Comparison of ENCODE assay signal across 11 mouse cellular contexts in genomic region chr7:97386806-97387370, GRCm38 (mm10). TPM values are rescaled to one million over a fixed set of nuclear protein-coding genes. Genes with fewer than 3 reads are reported as not detected.
DNase-seq lines count a peak whose midpoint lies in the region; TF ChIP-seq lines count a peak whose summit lies in the region.
"Had no signal": no experiment of that assay in that cellular context is flagged by ENCODE, and none has a peak within 500 bp of the region (broad histone marks: within the 10 kb centered on the region; RNA-seq: fewer than 3 reads in every experiment).

No protein-coding gene starts in this region.

- H3K4me1 ChIP-seq in testis, adult 2 months (ENCODE audit: control insufficient read depth, insufficient read depth, low read length): 0 out of 2 replicates have a peak, but pooled peaks cover 2% of the 10 kb centered on the region
- H3K4me1 ChIP-seq: liver, embryonic 15.5 days had no signal

- no peak for DNase-seq in testis, postnatal 10 days (ENCODE audit: low spot score)
- DNase-seq in frontal cortex, postnatal 25 days (ENCODE audit: low spot score in 2 of 2): peak; percentile 37 to 43
- peak; percentile 88 for DNase-seq in layer of hippocampus, adult 11-12 months (ENCODE audit: low spot score)
- DNase-seq in right cerebral cortex, postnatal 10 days (ENCODE audit: low spot score in 2 of 2): peak; percentile 88 to 92
- DNase-seq in thymus, postnatal 14 days: no peak
- no peak for DNase-seq in lung, postnatal 10 days
- no peak for DNase-seq in urinary bladder, postnatal 25 days (ENCODE audit: low spot score)

- TF ChIP-seq POLR2A in testis, adult 2 months (IDR thresholded peaks at IDR 0.05; ENCODE audit: control insufficient read depth, low read depth, low read length): no peak

- H3K36me3 ChIP-seq in testis, adult 2 months (ENCODE audit: control insufficient read depth, insufficient read depth, low read length): peaks cover 3% of the 10 kb centered on the region

- no peaks in the 10 kb centered on the region for H3K27me3 ChIP-seq in testis, adult 2 months (ENCODE audit: control insufficient read depth, insufficient read depth, low read length)
- H3K27me3 ChIP-seq: liver, embryonic 15.5 days; Patski had no signal

- TF ChIP-seq CTCF in testis, adult 2 months (IDR thresholded peaks at IDR 0.05; ENCODE audit: control insufficient read depth, insufficient read depth, insufficient replicate concordance, low read depth, low read length): no peak

- H3K27ac ChIP-seq in testis, adult 2 months (ENCODE audit: control insufficient read depth, insufficient read depth, low read depth, low read length): peak overlapping the region; percentile 73
- H3K27ac ChIP-seq: liver, embryonic 15.5 days had no signal

- no peak overlapping the region for H3K4me3 ChIP-seq in testis, adult 2 months (ENCODE audit: control insufficient read depth, low read depth, low read length)
- H3K4me3 ChIP-seq: erythroblast, embryonic 14.5 days; liver, embryonic 15.5 days had no signal

RNA-seq across cellular contexts. Expression of gene Ndufc2, which starts 12.9 kb away (rescaled TPM):
- polyA plus RNA-seq in testis, adult 2 months (2012; rRNA removed): 46.2 and 81.2 TPM in 2 replicates

RNA-seq across cellular contexts. Expression of gene Alg8, which starts 15.5 kb away (rescaled TPM):
- 39.4 and 50.3 TPM in 2 replicates for polyA plus RNA-seq in testis, adult 2 months (2012; rRNA removed)

RNA-seq across cellular contexts. Expression of gene Thrsp, which starts 30.6 kb away (rescaled TPM):
- polyA plus RNA-seq in testis, adult 2 months (2012; rRNA removed): 3.6 and 4.1 TPM in 2 replicates
- polyA plus RNA-seq: erythroblast, embryonic 14.5 days had no signal

RNA-seq across cellular contexts. Expression of gene Kctd21, which starts 54.8 kb away (rescaled TPM):
- 1.2 and 1.3 TPM in 2 replicates for polyA plus RNA-seq in testis, adult 2 months (2012; rRNA removed)
- polyA plus RNA-seq: erythroblast, embryonic 14.5 days had no signal

RNA-seq across cellular contexts. Expression of gene Usp35, which starts 55.1 kb away (rescaled TPM):
- polyA plus RNA-seq in testis, adult 2 months (2012; rRNA removed): 2.9 and 3.6 TPM in 2 replicates

Comparison
In these comparisons a context has a peak if more than half of its experiments do, and no peak if none do; other contexts are left out.
1. DNase-seq: peak in frontal cortex, postnatal 25 days (2 of 2), layer of hippocampus, adult 11-12 months (single experiment) and right cerebral cortex, postnatal 10 days (2 of 2); none in testis, postnatal 10 days (single experiment), thymus, postnatal 14 days (single experiment), lung, postnatal 10 days (single experiment) and urinary bladder, postnatal 25 days (single experiment).